Mouse (Mus musculus): ENCODE data around the gene Nfatc3. TPM values are rescaled to one million over a fixed set of nuclear protein-coding genes. Genes with fewer than 3 reads are reported as not detected.
A peak's percentile ranks its signal among the peaks of the same experiment; 100 is the strongest.

The Nfatc3 gene
- total and polyA plus RNA-seq, 3 experiments = 29.0 to 96.3 (median 37.8) TPM

DNA sequence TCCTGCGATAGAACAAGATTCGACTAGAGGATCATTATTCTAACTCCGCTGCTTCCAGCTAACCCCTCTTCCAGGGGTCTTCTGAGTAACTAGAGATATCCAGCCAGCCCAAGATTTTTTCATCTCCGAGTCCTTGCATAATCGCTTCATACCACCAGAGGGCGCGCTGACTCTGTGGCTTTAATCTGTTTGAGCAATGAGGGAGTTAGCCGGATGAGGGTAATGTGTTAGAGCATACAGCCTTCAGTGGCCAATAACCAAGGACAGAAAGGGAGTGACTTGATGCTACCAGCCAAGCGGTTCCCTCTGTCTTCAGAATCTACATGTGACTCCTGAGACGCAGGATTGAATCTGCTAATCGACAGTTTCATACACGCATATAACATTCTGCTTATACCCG lies 82.1 kb downstream of the Nfatc3 start:
- Histone ChIP-seq H3K4me2 (ENCODE audit: insufficient read depth, low read depth, poor library complexity, severe bottlenecking) (no peak overlapping the region), H3K27ac (ENCODE audit: insufficient read depth, low read depth) (no peak overlapping the region), H3K4me1 (ENCODE audit: control insufficient read depth in 1 of 2, insufficient read depth in 2 of 2) (peaks cover 0 to 5% of the 10 kb centered on the region in 2 experiments; a peak in 1 of 4 replicates), H3K9me3 (replicated peaks; ENCODE audit: low read length) (peaks cover 7% of the 10 kb centered on the region), H3K27me3 (replicated peaks) (no peaks in the 10 kb centered on the region), H3K9ac (ENCODE audit: insufficient read depth, low read depth) (no peak overlapping the region), H3K4me3 (replicated peaks in 1 of 3; ENCODE audit: low read depth in 2 of 3, low read length in 2 of 3, poor library complexity in 1 of 3) (no peak overlapping the region), H3K79me2 (replicated peaks; ENCODE audit: control insufficient read depth, extremely low read depth, insufficient read depth, poor library complexity, severe bottlenecking) (no peaks in the 10 kb centered on the region), H3K36me3 (replicated peaks in 1 of 2; ENCODE audit: control insufficient read depth in 1 of 2, insufficient read depth in 1 of 2, low read length in 1 of 2) (peaks cover 0 to 5% of the 10 kb centered on the region in 2 experiments)
- no peak for TF ChIP-seq TBP (conservative IDR thresholded peaks at IDR 0.05; ENCODE audit: low read depth, low read length)
- peak; percentile 33; the same call in 1 of the 2 replicates for TF ChIP-seq ZNF384 (IDR thresholded peaks at IDR 0.05; ENCODE audit: low read depth, low read length)
- 0 out of 2 replicates have a peak, but pooled peaks have one; percentile 25 for TF ChIP-seq MYC (IDR thresholded peaks at IDR 0.05; ENCODE audit: low read depth, low read length)
- TF ChIP-seq PAX5 (IDR thresholded peaks at IDR 0.05; ENCODE audit: low read length) = no peak
- peak; percentile 86 for TF ChIP-seq SMC3 (IDR thresholded peaks at IDR 0.05; ENCODE audit: low read depth, low read length)
- TF ChIP-seq CTCF (conservative IDR thresholded peaks at IDR 0.05 in 1 of 2, IDR thresholded peaks at IDR 0.05 in 1 of 2; ENCODE audit: low read depth in 2 of 2, low read length in 2 of 2) = peak; percentile 89 to 97
- peak; percentile 94 for TF ChIP-seq RAD21 (IDR thresholded peaks at IDR 0.05; ENCODE audit: low read depth, low read length)
- 0 out of 2 replicates have a peak, but pooled peaks have one; percentile 3 for TF ChIP-seq ZC3H11A (IDR thresholded peaks at IDR 0.05; ENCODE audit: low read depth, low read length)
- peak; percentile 86 for DNase-seq (ENCODE audit: extremely low read depth)
- dilution Hi-C loops (cut with MboI; ENCODE audit: extremely low pct_ligation_motif_present, extremely low pct_unique_long_range_greater_than_20kb, low sequenced_read_pairs) = no loop called here
- in situ Hi-C loops (cut with MboI; ENCODE audit: low pct_ligation_motif_present, low pct_unique_long_range_greater_than_20kb, low sequenced_read_pairs) = loop anchor here (10.0 kb wide), 1 partner anchor 264 kb away; no protein-coding TSS in a partner anchor

- dilution Hi-C loops (cut with MboI; ENCODE audit: extremely low pct_ligation_motif_present, extremely low pct_unique_long_range_greater_than_20kb, low sequenced_read_pairs) (no loop called here), in situ Hi-C loops (cut with MboI; ENCODE audit: low pct_ligation_motif_present, low pct_unique_long_range_greater_than_20kb, low sequenced_read_pairs) (loop anchor here (10.0 kb wide), 1 partner anchor 259 kb away; no protein-coding TSS in a partner anchor)
- H3K27me3 ChIP-seq (replicated peaks) = no peaks in the 10 kb centered on the region
- no peaks in the 10 kb centered on the region for H3K9me3 ChIP-seq (replicated peaks; ENCODE audit: low read length)
- DNase-seq (ENCODE audit: extremely low read depth) = no peak
- TF ChIP-seq CTCF (conservative IDR thresholded peaks at IDR 0.05 in 1 of 2, IDR thresholded peaks at IDR 0.05 in 1 of 2; ENCODE audit: low read depth in 2 of 2, low read length in 2 of 2) = no peak
- no peak for TF ChIP-seq NELFE (IDR thresholded peaks at IDR 0.05; ENCODE audit: low read depth, low read length)
- TF ChIP-seq GABPA (IDR thresholded peaks at IDR 0.05; ENCODE audit: insufficient replicate concordance, low read depth, low read length) = no peak
- no peak for TF ChIP-seq E2F4 (IDR thresholded peaks at IDR 0.05; ENCODE audit: insufficient replicate concordance, low read depth, low read length)
- TF ChIP-seq MEF2A (IDR thresholded peaks at IDR 0.05; ENCODE audit: borderline replicate concordance, low read depth, low read length) = no peak
- no peak for TF ChIP-seq CHD2 (IDR thresholded peaks at IDR 0.05; ENCODE audit: low read length)
- no peak for TF ChIP-seq MAFK (IDR thresholded peaks at IDR 0.05; ENCODE audit: insufficient replicate concordance, low read length)
- TF ChIP-seq JUND (conservative IDR thresholded peaks at IDR 0.05; ENCODE audit: low read depth, low read length) = no peak
- no peak for TF ChIP-seq ZNF384 (IDR thresholded peaks at IDR 0.05; ENCODE audit: low read depth, low read length)
- TF ChIP-seq PAX5 (IDR thresholded peaks at IDR 0.05; ENCODE audit: low read length) = no peak
- no peak for TF ChIP-seq ZMIZ1 (IDR thresholded peaks at IDR 0.05; ENCODE audit: low read depth, low read length)
- TF ChIP-seq SMC3 (IDR thresholded peaks at IDR 0.05; ENCODE audit: low read depth, low read length) = no peak
- TF ChIP-seq ETS1 (conservative IDR thresholded peaks at IDR 0.05; ENCODE audit: low read depth, low read length) = no peak
- no peak for TF ChIP-seq EP300 (IDR thresholded peaks at IDR 0.05; ENCODE audit: low read length)
- no peak for TF ChIP-seq IRF4 (IDR thresholded peaks at IDR 0.05; ENCODE audit: low read depth, low read length)
- no peak for TF ChIP-seq ZKSCAN1 (IDR thresholded peaks at IDR 0.05; ENCODE audit: borderline replicate concordance, low read depth, low read length)
- TF ChIP-seq HCFC1 (IDR thresholded peaks at IDR 0.05; ENCODE audit: low read depth, low read length) = no peak
- TF ChIP-seq POLR2A (IDR thresholded peaks at IDR 0.05; ENCODE audit: low read depth, low read length) = no peak
- TF ChIP-seq BHLHE40 (IDR thresholded peaks at IDR 0.05; ENCODE audit: low read depth, low read length) = no peak
- TF ChIP-seq POLR2AphosphoS2 (IDR thresholded peaks at IDR 0.05; ENCODE audit: low read depth, low read length) = no peak
- peaks cover 3 to 8% of the 10 kb centered on the region in 2 experiments; a peak in 2 of 4 replicates for H3K4me1 ChIP-seq (ENCODE audit: control insufficient read depth in 1 of 2, insufficient read depth in 2 of 2)
- no peaks in the 10 kb centered on the region for H3K36me3 ChIP-seq (replicated peaks in 1 of 2; ENCODE audit: control insufficient read depth in 1 of 2, insufficient read depth in 1 of 2, low read length in 1 of 2)
- H3K4me3 ChIP-seq (replicated peaks in 1 of 3; ENCODE audit: low read depth in 2 of 3, low read length in 2 of 3, poor library complexity in 1 of 3) = no peak overlapping the region
- no peak overlapping the region for H3K4me2 ChIP-seq (ENCODE audit: insufficient read depth, low read depth, poor library complexity, severe bottlenecking)
- H3K27ac ChIP-seq (ENCODE audit: insufficient read depth, low read depth) = no peak overlapping the region
- no peaks in the 10 kb centered on the region for H3K79me2 ChIP-seq (replicated peaks; ENCODE audit: control insufficient read depth, extremely low read depth, insufficient read depth, poor library complexity, severe bottlenecking)
- H3K9ac ChIP-seq (ENCODE audit: insufficient read depth, low read depth) = no peak overlapping the region
These were observed 86.7 kb downstream of the Nfatc3 start for GRCm38 (mm10) chr8:106145331-106145730.
